Mouse (Mus musculus) T-cell, adult 2 months (primary cell): Measurements from ENCODE around the gene Arid1b.

Source experiments
- DNase-seq: peaks from one replicate; pipeline ENCODE4 v3.0.0; 2022; ENCODE audit warnings: low spot score

Arid1b gene

GRCm38 (mm10) chr17:5112116-5112515, 118.0 kb downstream of the Arid1b start:
- no peak for DNase-seq

DNA sequence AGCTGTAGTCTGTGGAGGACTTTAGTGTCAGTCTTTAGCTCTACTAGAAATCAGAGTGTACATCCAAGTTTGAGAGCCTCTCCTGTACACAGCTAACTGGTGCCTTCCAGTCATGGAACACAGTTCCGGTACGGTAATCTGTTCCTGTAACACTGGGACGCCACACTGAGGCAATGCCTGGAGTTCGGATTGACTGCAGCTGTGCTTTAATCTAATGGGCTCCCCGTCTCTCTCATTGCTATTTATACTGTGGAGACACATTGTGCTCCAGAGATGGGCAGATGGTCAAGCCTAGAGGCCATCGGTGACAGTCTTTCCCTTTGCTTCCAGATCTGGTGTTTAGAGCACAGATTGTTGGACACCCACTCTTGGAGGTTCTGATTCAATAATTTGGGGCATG, 121.8 kb downstream of the Arid1b start:
- DNase-seq: no peak

GRCm38 (mm10) chr17:5116990-5117389, 122.9 kb downstream of the Arid1b start:
- DNase-seq: no peak

GRCm38 (mm10) chr17:5118171-5118570, 124.0 kb downstream of the Arid1b start:
- DNase-seq: no peak

- no peak for DNase-seq
Measured at GRCm38 (mm10) chr17:5124643-5125042, 130.5 kb downstream of the Arid1b start.

GRCm38 (mm10) chr17:5125084-5125855, 131.1 kb downstream of the Arid1b start:
- DNase-seq: peak; percentile 31

- DNase-seq: peak; percentile 35
Measured at GRCm38 (mm10) chr17:5125856-5126806, 132.0 kb downstream of the Arid1b start.

- DNase-seq: no peak
Measured at GRCm38 (mm10) chr17:5129606-5130005, 135.5 kb downstream of the Arid1b start.

DNA sequence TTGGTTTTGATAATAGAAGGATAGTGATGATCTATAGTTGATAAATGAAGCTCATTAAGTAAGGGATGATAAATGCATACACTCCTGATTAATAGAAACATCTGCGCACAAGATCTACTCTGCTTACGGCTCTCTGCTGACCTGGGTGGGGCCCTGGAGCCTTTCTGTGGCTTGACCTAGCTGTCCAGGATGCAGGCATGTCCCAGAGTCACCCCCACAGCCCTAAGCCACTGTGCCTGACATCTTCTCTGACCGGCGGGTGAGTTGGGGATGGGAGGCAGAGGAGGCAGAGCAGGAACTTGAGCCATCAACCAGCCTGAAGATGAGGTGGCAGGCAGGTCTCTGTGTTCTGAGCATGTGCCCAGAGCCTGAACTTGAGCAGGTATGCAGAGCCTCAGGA, 136.0 kb downstream of the Arid1b start:
- DNase-seq: no peak

- no peak for DNase-seq
Measured at GRCm38 (mm10) chr17:5131706-5132105, 137.6 kb downstream of the Arid1b start.

GRCm38 (mm10) chr17:5132296-5132986, 138.3 kb downstream of the Arid1b start:
- no peak for DNase-seq

DNA sequence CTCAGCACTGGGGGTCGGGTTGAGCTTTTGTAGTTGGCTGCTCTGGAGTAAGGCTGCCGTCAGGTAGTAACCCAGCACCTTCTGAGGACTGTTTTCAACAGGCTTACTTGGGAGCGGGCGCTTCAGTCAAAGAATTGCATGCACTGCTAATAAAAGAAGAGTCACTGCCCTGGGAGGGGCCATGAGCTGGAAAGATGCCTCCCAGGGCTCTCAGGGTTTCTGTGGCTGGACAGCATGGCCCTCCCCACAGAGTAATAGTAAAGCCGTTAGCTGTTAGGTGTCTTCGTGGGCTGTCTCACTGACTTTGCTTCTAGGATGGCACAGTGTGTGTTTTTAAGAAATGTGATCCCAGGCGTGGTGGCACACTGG, 138.8 kb downstream of the Arid1b start:
- DNase-seq: no peak

GRCm38 (mm10) chr17:5133831-5134230, 139.7 kb downstream of the Arid1b start:
- no peak for DNase-seq

DNA sequence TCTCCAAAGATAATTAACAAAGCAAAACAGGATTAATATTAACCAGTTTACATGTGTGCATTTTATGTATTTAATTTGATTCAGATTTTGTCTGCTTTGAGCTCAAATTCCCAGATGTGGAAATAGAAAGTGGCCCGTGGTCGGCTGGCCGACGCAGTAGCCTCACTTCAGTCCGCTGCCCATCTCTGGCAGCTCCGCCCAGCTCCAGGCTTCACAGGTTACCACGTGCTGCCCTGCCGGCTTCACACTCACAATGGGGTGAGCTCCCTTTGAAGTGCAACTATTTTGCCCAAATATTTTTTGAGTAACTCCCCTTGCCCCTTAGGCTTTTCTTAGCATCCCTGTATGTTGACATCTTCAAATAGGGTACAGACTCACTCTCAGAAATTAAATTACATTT, 140.1 kb downstream of the Arid1b start:
- DNase-seq: no peak

DNA sequence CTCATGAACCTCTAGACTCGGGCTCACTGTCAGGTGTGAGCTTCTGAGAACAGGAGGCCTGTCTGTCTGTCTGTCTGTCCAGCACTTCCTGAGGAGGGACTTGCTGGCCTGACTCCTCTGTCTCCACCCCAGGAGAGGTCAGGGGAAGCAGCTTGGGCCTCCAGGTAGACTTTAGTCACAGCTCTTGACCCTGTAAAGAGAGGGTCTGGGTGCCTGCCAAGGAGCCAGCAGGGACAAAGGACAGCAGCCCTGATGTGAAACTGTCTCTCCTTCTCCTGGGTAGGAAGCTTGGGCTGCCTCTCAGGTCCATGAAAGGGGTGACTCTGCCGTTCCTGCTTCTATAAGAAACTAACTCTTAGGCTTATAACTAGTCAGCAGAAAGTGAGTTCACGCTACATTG, 143.8 kb downstream of the Arid1b start:
- no peak for DNase-seq

GRCm38 (mm10) chr17:5138641-5139205, 144.6 kb downstream of the Arid1b start:
- DNase-seq: peak; percentile 80

GRCm38 (mm10) chr17:5139553-5139952, 145.4 kb downstream of the Arid1b start:
- no peak for DNase-seq

DNA sequence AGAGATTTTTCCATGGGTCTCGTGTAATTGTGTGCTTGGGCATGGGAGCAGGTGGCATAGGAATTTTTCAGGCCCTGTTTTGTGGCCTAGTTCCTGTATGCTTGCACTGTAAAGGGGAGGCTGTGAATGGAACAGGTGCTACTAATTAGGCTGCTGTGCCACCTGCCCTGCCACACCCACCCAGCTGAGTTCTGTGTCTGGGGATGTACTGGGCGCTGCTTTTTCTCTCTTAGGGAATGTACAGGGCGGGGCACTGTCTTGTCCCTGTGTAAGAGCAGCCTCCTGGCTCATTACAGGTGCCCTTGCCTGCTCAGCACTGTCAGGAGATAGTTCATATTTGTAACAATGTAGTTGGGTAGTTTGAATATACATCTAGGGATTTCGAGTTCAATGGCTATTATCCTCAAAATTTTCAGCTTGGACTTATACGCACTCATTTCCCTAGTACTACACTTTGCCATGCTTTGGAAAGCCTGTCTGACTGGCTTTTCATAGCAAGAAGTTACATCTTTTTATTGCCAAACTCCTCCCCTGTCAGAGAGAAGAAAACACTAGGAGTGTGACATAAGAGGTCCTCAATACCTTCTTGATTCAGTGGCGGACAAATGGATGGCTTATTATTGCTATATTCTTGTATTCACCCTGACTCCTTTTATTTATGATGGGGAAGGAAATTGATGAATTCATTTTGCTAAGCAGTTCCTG, 149.8 kb downstream of the Arid1b start:
- DNase-seq: no peak

- no peak for DNase-seq
Measured at GRCm38 (mm10) chr17:5150660-5151063, 156.5 kb downstream of the Arid1b start.

DNA sequence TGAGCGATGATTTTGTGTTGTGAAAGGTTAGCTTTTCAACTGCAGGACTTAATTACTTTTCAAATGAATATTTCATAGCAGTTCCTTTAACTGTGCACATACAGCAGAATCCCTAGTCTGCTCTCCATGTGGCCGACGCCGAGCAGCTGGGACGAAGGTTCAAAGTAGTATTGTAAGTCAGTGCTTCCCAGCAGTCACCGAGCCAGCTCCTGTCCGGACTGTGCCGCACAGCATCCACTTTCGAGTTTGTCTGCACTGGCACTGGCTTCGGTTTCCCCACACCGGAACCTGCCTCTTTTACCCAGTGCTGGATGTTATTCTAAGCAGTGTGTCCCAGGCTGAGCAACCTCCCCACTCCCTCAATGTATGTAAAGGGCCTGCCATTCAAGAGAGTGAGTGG, 157.7 kb downstream of the Arid1b start:
- DNase-seq: no peak

DNA sequence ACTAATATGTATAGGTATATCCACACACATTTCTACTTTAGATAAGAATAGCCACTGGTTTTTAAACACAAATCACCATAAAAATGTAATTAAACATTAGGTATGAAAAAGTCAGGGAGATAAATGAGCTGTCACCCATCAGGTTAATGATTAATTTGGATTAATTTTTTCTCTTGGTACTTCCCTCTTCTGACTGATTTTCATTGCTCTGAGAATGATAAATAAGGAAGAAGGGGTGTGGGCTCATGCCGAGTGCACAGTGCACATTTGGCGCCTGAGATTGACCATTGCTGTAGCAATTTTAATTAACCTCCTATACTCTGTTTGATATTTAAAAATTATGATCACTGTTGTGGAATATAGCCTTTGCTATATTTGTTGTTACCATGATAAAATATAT, 159.3 kb downstream of the Arid1b start:
- DNase-seq: no peak

DNA sequence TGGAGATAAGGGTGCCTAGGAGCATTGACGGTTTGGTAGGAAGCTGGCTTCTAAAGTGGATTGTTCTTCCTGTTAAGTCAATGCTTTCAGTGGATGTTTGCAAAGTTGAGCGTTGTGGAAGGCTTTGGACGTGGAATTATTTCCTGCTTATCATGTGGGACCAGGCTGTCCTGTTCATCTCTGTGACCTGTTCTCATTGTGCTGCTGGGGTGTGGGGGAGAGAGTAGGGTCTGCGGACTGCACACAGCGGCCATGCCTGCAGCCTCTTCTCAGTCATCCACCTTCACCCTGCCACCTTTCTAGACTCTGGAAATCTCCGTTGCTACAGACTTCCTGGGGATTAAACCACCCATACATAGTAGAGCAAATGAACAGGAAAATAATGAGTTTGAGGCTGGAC, 160.2 kb downstream of the Arid1b start:
- DNase-seq: no peak
